12 mouse cellular contexts compared by ENCODE assay signal in the genomic region with DNA sequence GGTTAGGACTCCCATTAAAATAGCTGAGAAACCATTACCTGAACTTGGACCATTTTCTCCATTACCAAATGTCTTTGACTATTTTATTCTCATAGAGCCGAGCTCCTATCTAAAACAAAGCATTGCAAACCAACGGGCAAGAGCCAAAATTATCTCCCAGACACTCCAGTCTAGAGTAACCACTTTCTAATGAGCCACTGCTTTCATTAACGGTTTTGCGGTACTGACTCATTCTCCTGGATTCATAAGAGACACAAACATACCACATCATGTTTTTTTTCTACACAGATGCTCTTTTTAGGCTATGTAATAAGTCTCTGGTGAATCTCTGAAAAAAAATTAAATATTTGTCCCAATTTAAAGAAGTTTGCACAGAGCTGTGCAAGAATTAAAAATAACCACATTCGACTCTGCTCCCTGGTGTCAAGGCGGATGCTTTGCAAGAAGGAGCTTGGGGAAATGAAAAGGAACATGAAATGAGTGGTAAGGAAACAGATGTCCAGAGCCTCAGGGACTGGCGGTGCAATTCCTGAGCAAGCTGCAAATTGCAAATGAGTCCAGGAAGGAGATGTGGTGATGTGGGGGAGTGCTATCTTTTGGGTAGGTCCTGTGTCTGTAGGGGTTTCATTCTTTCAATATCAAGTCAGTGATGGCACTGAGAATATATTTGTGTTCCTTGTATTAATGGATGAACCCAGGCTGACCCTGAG.
DNase-seq lines count a peak whose midpoint lies in the region; ATAC-seq and TF ChIP-seq lines count a peak whose summit lies in the region.
"Had no signal": no experiment of that assay in that cellular context is flagged by ENCODE, and none has a peak within 500 bp of the region (broad histone marks: within the 10 kb centered on the region; RNA-seq: fewer than 3 reads in every experiment).

No protein-coding gene starts in this region.

- TF ChIP-seq CTCF in stomach, postnatal 0 days (IDR thresholded peaks at IDR 0.05; ENCODE audit: low read depth): peak; percentile 7; the same call in 1 of the 2 replicates

- TF ChIP-seq EP300 in stomach, postnatal 0 days (optimal IDR thresholded peaks at IDR 0.05): no peak

- no peak for ATAC-seq in stomach, postnatal 0 days (ENCODE audit: low FRiP score, low TSS enrichment)
- ATAC-seq in midbrain, embryonic 16.5 days: no peak

- peak; percentile 38 for DNase-seq in left cerebral cortex, adult 11 months (ENCODE audit: low spot score)
- DNase-seq in left cerebral cortex, postnatal 4 days: no peak
- DNase-seq in heart, adult 9 months (ENCODE audit: low spot score in 2 of 2): peak; percentile 38 to 53
- peak; percentile 6 to 10 for DNase-seq in layer of hippocampus, postnatal 36 days
- DNase-seq in stomach, postnatal 0 days (ENCODE audit: low spot score): no peak
- DNase-seq in urinary bladder, postnatal 4 days (ENCODE audit: low spot score in 2 of 2): no peak
- DNase-seq: cerebellum, postnatal 25 days; thymus, postnatal 25 days had no signal

- no peaks in the 10 kb centered on the region for H3K9me3 ChIP-seq in stomach, postnatal 0 days (ENCODE audit: control insufficient read depth, low read length)
- no peaks in the 10 kb centered on the region for H3K9me3 ChIP-seq in midbrain, embryonic 16.5 days (replicated peaks; ENCODE audit: control insufficient read depth, low read length, poor library complexity, severe bottlenecking)

- intact Hi-C loops in left cerebral cortex, postnatal 4 days (cut with DNase I): no loop called here

- no peak overlapping the region for H3K4me3 ChIP-seq in stomach, postnatal 0 days (ENCODE audit: low read depth, low read length)
- no peak overlapping the region for H3K4me3 ChIP-seq in midbrain, embryonic 16.5 days (ENCODE audit: low read depth, low read length)
- H3K4me3 ChIP-seq: hindbrain, embryonic 13.5 days; kidney, embryonic 15.5 days; midbrain, embryonic 12.5 days had no signal

- H3K9ac ChIP-seq in stomach, postnatal 0 days (ENCODE audit: low read length): no peak overlapping the region
- H3K9ac ChIP-seq in midbrain, embryonic 16.5 days (ENCODE audit: low read depth, low read length): no peak overlapping the region
- H3K9ac ChIP-seq: hindbrain, embryonic 13.5 days; kidney, embryonic 15.5 days; midbrain, embryonic 12.5 days had no signal

- H3K4me2 ChIP-seq in stomach, postnatal 0 days (replicated peaks; ENCODE audit: low read depth): no peak overlapping the region
- no peak overlapping the region for H3K4me2 ChIP-seq in midbrain, embryonic 16.5 days (ENCODE audit: low read length)
- H3K4me2 ChIP-seq: hindbrain, embryonic 13.5 days; kidney, embryonic 15.5 days; midbrain, embryonic 12.5 days had no signal

- H3K27ac ChIP-seq in stomach, postnatal 0 days (replicated peaks): no peak overlapping the region
- H3K27ac ChIP-seq in midbrain, embryonic 16.5 days (ENCODE audit: low read length): no peak overlapping the region
- H3K27ac ChIP-seq: hindbrain, embryonic 13.5 days; kidney, embryonic 15.5 days; midbrain, embryonic 12.5 days had no signal

- 66% methylated on average over 7 of the region's 7 CpGs for WGBS in stomach, postnatal 0 days
- WGBS in midbrain, embryonic 16.5 days: 76% methylated on average over 7 of the region's 7 CpGs

- H3K36me3 ChIP-seq in stomach, postnatal 0 days (ENCODE audit: control insufficient read depth, insufficient read depth, low read length): no peaks in the 10 kb centered on the region
- H3K36me3 ChIP-seq in midbrain, embryonic 16.5 days (ENCODE audit: control insufficient read depth, insufficient read depth, low read length): no peaks in the 10 kb centered on the region
- H3K36me3 ChIP-seq: hindbrain, embryonic 13.5 days; kidney, embryonic 15.5 days; midbrain, embryonic 12.5 days had no signal

- no peaks in the 10 kb centered on the region for H3K27me3 ChIP-seq in stomach, postnatal 0 days (ENCODE audit: control insufficient read depth, insufficient read depth, low read length)
- no peaks in the 10 kb centered on the region for H3K27me3 ChIP-seq in midbrain, embryonic 16.5 days (ENCODE audit: control insufficient read depth, insufficient read depth, low read depth, low read length)
- H3K27me3 ChIP-seq: hindbrain, embryonic 13.5 days; kidney, embryonic 15.5 days; midbrain, embryonic 12.5 days had no signal

- H3K4me1 ChIP-seq in stomach, postnatal 0 days (replicated peaks; ENCODE audit: control insufficient read depth, insufficient read depth): no peaks in the 10 kb centered on the region
- H3K4me1 ChIP-seq in midbrain, embryonic 16.5 days (ENCODE audit: control insufficient read depth, insufficient read depth, low read length): no peaks in the 10 kb centered on the region
- H3K4me1 ChIP-seq: hindbrain, embryonic 13.5 days; kidney, embryonic 15.5 days; midbrain, embryonic 12.5 days had no signal

Comparison
In these comparisons a context has a peak if more than half of its experiments do, and no peak if none do; other contexts are left out.
1. DNase-seq: peak in left cerebral cortex, adult 11 months (single experiment), heart, adult 9 months (2 of 2) and layer of hippocampus, postnatal 36 days (2 of 2); none in left cerebral cortex, postnatal 4 days (single experiment), stomach, postnatal 0 days (single experiment) and urinary bladder, postnatal 4 days (0 of 2).